Mouse (Mus musculus) lung, postnatal 0 days (tissue): Measurements from ENCODE around the gene Notch4.

Source experiments
- CTCF ChIP-seq: IDR thresholded peaks from 2 replicates; pipeline ENCODE4 v1.5.1; 2016; ENCODE audit warnings: antibody characterized with exemption, mild to moderate bottlenecking
- EP300 ChIP-seq: IDR thresholded peaks from 2 replicates; pipeline ENCODE4 v1.6.1; 2016; ENCODE audit warnings: antibody characterized with exemption, mild to moderate bottlenecking, control low read depth

- TF ChIP-seq CTCF (no peak; the same call in 1 of the 2 replicates), EP300 (no peak)
These were observed 26.3 kb downstream of the Notch4 start for GRCm38 (mm10) chr17:34590154-34590987.
